Mouse (Mus musculus): Measurements from ENCODE around the gene Capn15.
A peak's percentile ranks its signal among the peaks of the same experiment; 100 is the strongest.

The Capn15 gene

DNA sequence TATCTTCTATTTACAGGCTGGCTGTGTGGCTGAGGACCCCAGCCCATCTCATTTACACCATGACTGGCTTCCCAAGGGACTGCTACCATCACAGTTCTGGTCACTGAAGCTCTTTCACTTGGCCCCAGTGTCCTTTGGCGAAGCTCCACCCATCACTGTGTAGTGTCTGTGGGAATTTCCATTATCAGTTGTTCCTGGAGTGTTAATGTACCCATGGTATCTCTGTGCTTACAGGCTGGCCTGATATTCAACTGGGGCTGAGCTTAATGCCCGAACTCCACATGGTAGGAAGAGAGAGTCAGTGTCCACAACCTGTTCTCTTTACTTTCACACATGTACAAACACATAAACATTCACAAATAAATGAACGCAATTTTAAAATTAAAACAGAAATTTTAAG is 7.9 kb upstream of the Capn15 start:
- DNase-seq: no peak

DNA sequence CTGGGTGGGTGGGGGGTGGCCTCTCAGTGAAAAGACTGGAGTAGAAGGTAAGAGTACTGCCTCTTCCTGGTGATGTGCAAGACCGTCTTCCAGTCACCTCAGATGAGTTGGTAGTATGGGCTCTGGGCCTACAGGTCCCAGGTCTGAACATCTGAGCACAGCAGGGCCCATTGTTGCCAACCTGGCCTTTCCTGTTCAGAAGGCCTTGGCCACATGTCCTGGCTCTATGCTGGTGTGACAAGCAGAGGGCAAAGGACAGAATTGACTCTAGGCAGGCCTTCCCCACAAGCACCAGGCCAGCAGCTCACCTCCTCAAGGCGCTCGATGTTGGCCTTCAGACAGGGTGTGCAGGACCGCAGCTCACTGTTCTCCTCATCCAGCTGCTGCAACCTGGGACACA is 6.7 kb upstream of the Capn15 start:
- DNase-seq: no peak

DNA sequence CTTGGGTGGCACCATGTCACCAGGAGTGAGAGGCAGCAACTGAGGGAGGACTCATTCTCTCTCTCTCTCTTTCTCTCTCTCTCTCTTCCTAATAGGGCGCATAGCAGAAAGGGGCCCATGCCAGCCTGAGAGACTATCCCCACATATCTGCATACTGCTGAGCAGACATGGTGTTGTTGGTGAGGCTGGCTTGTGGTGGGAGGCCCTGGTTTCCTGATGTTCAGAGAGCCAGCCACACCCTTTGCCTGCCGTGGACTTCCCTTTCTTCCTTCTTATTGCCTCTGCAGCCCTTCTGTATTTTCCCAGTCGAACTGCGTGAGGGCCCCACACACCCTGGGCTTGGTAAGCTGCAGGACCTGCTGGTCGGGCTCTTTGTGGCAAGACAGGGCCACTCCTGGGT is 4.7 kb upstream of the Capn15 start:
- DNase-seq: no peak

DNA sequence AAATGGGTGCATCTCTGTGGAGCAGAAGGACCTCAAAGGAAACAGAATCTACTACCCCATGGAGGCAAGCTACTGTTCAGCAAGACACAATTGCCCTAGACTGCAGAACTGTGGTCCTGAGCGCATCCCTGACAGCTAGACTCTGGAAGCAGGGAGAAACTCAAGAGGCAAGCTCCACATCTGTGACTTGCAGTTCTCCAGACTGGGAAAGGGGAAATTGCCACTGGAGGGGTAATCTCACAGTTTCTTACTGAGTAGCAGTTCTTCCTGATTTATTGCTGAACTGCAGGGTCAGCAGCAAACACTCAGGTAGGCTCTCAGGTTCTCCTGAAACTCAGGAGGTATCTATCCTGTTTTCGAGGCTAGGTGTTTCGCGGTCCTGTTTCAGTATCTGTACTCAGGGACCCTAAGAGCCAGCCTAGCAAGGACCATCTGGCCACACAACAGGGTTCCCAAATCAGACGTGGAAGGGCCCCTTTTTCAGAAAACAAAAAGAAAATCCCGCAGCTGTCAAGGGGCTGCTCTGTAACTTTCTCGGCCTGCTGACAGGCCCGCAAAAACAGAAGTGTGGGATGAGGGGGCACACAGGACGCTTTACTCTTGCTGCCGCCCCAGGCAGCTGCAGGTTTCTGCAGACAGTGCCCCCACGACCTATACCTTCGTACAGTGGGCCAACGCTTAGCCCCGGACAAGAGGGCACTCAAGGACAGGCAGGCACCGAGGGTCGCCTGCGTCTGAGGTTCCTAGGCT is 865 bp downstream of the Capn15 start:
- DNase-seq: no peak

DNA sequence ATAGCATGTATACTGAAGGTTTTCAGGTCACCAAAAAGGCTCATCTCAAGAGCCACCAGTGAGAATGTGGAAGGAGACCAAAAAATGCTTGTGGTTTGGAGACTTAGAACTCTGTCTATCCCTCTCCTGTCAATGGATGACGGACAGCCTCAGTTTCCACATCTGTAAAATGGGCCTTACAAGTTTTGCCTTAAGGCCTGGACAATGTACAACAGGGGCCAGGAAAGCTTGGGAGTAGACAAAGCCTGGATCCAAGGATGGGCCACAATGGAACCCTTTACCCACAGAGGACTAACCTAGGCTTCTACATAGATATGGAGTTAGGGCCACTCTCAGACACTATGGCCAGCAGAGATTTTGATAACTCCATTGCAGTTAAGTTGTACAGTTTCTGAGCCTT is 1.5 kb downstream of the Capn15 start:
- DNase-seq: no peak

DNA sequence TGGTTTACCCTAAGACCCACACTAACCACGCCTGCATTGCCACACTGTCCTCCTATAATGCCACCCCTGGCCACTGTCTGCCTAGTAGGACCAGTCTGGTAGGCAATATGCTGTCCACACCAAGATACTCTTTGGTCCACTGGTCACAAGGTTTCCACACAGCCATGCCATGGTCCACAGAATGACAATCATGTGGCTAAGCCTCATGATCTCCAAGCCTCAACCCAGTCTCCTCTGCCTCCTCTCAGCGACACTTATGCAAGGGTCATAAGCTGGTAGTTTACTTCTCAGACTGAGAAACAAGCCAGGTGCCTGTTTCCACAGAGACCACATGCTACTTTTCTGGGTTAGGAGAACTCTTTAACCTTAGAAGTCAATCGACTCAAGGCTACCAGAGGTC is 2.7 kb downstream of the Capn15 start:
- peak in 1 of 2 experiments; percentile 62 for DNase-seq

DNA sequence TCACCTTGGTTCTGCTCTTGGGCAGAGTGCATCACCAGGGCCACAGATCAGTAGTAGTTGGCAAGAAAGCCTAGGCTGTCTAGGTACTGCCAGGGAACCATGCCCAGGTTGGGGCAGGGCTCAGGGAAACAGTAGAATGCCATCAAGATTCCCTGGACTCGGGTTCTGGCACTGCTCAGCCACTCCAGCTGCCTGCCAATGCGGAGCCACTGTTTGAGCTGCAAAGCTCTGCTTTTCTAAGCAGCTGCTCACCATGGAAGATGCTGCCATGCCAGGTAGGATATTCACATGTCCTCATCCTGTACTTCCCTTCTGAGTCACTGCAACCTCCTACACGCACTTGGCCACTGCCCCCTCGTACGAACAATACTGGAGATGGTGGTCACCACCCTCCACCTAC is 4.7 kb downstream of the Capn15 start:
- DNase-seq: peak; percentile 44 to 48

DNA sequence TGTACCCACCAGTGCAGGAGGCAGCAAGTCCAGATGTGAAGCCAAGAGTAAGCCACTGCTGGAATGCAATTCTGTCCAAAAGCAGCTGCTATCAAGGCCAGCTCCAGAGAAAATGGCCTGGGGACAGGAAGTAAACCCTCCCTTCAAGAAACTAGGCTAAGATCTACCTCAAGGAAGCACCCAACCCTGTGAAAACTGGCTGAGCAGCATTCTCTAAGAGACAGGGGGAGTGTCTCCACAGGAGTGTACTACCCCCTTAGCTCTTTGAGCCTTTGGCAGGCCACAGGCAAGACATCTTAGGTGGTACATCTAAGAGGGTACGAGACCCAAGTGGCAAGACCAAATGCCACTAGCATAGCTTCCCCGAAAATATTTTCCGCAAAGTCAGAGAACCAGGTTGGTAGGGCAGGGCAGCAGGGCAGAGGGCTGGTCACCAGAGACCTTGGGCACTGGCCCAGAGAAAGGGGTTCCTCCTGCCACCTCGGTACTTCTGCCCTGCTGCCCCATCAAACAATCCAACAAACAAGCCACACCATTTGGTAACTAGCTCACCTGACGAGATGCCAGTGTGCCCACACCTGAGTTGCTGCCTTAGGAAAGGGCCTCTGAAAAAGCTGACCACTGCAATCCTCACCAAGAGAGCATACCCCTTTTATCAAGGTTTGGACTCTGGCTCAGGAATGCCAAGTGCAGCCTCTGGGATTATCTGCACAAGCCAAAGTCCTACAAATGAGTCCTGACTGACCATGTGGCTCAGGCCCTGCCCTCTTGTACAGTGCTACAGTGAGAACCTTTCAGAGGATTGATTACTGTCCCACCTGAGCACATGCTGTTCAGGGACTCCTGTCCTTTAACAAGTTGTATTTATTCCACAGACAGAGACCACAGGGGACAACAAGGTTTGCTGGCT is 5.5 kb downstream of the Capn15 start:
- DNase-seq: peak; percentile 34 to 75

DNA sequence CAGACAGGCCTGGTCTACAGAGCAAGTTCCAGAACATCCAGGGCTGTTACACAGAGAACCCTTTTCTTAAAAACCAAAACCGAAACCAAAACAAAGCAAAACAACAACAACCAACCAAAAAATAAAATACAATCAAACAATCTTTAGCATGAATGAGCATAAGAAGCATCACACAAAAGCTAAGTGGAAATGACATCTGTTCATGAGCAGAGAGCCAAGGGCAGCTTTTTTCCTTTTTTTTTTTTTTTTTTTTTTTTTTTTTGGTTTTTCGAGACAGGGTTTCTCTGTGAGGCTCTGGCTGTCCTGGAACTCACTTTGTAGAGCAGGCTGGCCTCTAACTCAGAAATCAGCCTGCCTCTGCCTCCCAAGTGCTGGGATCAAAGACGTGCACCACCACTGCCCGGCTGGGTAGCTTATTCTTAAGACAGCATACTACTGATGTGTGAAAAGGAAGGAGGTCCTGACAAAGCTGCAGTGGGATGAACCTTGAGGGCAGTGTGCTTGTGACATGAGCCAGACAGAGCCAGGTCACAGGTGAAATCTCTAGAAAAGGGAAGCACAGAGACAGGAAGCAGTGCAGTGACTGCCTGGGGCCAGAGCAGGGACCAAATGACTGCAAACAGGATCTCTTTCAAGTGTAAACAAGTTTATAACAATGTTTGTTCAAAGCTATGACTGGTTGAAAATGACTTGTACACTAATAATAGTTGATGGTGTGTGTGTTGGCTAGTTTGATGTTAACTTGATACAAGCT is 14.5 kb downstream of the Capn15 start:
- DNase-seq: no peak

DNA sequence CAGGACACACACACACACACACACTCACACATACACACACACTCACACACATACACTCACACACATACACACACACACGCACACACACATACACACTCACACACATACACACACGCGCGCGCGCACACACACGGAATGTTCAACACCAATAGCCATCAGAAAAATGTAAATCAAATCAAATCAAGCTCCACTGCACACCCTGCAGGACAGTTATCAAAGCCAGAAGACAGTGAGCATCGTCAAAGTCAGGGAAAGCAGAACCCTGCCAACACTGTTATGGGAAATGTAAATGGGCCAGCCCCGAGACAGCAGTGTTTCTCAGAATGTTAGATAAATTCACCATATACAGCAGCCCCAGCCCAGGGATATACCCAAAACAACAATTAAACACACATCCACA is 15.1 kb downstream of the Capn15 start:
- no peak for DNase-seq

DNA sequence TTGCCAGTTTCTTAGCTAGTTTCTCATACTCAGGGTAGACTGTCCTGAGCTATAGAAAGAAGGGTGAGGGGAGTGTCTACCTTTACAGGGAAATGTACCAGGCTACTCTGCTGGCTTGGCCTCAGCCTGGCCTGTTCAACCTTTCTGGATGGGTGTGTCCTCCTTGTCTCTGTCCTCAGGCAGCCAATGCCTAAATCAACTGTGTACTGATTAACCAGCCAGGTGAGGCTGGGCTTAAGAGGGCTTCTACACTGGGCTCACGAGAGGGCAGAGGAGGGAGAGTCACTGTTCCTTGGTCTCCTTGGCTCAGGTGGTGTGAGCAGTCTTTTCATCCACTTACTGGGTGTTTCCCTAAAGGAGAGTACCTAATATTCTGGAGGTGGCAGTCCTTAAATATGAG is 17.4 kb downstream of the Capn15 start:
- DNase-seq: peak; percentile 67 to 86

DNA sequence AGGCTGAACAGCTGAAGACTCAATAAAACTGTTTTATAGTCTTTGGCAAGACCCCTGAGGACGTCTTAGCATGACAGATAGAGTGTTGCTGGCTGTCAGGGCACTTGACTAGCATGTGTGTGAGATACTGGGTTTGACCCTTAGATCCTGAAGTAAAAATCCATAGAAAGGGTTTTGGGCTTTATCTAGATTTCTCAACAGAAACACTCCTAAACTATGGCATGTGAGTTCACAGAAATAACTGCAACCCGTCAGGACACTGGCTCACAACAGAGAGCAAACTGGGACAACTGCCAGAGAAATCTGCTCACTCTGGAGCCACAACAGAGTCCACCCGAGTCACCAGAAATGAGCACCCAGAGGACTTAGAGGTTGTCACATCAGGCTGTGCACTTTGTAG is 17.9 kb downstream of the Capn15 start:
- peak in 1 of 2 experiments; percentile 60 for DNase-seq

DNA sequence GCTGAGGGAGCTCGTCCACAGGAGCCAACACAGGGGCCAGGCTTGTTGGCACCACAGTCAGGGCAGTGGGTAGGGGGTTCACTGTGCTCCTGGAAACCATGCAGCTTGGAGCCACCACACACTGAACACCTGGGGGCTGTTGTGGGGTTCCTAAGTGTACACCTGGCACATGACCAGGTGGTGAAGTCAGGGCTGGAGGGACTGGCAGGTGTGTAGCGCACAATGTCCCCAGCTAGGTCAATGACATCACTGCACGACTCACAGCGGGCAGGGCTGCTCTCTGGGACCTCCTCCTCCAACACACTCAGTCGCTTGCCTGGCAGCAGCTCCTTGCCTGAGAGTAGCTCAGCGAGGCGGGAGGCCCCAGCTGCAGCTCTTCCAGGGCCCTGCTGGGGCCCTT is 21.3 kb downstream of the Capn15 start:
- DNase-seq: no peak

DNA sequence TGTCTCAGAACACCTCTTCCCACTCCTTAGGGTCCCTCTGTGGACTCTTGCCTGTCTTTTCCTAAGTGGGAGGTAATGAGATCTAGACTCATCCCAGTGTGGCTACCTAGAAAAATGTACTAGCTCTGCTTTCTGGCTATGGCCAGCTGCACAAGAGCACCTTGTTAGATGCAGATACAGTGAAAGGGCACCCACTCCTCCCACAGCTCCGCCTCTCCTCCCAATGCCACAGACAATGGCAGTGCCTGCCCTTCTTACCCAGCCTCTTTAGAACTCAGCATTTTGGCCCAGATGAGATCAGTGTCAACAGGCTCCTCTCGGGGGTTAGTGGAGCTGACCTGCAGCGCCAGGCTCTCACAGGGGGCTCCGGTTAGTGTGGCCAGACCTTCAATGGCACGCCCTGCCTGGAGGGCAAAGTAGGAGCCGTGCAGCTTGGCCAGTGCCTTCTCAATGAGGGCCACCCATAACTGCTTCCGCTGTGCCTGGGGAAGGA is 23.1 kb downstream of the Capn15 start:
- peak in 1 of 2 experiments; percentile 27 for DNase-seq

DNA sequence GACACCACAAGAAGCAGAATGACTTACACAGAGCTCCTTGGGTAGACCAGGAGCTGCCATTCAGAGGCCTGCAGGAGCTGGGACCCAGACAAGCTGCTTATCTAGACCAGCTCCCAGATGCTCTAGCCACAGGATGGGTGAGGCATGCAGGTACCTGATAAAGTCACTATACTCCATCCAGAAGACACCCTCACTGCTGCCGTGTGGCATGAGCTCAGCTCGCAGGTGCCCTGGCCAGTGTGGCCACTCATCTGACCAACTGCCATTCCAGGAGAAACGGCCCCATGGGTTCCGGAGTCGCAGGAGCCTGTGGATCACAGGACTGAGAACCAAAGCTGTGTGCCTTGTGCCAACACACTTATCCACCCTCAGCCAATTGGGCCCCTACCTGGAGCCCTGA is 24.0 kb downstream of the Capn15 start:
- DNase-seq: peak in 1 of 2 experiments; percentile 25

DNA sequence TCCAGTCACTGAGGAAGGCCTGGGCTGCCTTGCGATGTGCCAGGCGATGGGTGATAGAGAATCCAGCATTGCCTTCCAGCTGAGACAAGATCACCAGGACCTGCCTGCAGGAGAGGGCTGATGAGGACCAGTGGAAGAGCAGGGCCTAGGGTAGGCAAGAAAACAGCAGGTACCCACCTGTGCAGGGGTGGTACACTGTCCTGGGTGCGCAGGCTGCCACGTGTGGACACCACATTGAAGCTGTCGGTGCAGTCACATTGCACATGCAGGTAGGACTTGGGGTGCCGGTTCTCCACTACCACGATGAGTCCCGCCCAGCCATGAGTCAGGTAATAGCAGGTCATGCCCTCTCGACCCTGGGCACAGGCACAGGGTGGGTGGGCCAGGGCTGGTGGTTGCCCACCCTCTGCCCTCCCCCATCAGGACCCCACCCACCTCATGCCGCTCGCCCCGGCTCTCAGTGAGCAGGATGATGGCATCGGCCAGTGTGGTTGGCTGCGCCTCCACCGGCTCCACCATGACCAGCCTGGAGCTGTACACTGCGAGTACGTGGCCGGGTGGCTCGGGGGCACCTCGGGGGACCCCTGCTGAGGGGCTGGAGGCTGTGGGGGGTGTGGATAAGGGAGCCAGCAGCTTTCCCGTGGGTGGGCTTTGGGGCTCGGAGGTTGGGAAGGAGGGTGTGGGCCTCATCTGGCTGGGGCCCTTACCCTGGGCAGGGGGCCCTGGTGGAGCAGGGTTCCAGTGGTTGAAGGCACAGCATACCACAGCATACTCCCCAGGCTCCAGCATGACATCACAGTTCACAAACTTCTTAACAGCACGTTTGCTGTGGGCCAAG is 25.7 kb downstream of the Capn15 start:
- DNase-seq: no peak

DNA sequence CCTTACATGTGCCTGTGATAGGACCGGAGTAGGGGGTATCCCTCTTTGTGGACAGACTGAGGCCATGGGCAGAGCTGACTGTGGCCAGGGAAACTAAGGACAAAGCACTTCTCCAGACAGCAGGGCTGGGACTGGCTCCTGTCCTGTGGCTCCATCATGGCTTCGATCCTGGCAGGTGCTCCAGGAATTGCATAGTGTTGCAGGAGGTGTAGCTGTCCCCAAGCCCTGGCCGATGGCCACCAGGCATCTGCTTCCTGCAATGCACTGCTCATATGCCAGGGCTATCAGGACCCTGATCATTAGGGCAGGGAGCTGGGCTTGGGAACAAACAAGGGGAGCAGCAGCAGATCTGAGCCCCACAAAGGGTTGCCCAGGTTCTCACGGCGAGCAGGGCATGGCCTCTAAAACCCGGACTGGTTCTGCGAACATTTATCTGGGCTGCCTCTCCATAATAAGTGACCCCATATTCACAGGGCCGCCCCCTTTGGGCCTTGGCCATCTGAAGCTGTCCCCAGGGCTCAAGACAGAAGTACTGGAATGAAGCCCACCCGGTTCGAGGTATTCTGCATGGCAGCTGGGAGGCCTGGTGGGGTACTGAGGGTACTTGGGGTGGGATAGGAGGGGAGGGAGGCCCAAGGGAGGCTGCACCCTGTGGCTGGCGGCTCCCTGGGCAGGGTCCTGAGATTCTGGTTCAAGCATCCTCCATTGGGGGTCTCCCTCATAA is 26.7 kb downstream of the Capn15 start:
- DNase-seq: no peak

DNA sequence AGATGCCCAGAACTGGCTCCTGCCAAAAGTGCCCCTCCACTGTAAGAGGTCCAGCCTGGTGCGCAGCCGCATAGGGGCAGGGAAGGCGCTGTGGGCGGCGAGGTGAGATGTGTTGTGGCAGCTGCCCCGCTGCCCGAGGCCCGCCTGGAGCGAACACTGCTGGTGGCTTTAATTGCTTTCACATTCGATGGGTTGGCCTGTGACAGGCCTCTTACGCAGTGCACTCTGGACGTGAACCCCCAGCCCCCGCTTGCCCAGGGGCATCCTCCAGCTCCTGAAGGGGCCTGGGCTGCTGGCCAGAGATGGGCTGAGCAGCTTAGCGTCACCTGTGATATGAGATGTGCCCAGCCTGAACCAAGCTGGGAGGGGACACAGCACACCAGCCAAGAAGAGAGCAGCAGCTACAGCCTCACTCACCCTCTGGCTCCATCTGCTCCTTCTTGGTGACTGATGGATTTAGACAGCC is 28.0 kb downstream of the Capn15 start:
- DNase-seq: no peak

DNA sequence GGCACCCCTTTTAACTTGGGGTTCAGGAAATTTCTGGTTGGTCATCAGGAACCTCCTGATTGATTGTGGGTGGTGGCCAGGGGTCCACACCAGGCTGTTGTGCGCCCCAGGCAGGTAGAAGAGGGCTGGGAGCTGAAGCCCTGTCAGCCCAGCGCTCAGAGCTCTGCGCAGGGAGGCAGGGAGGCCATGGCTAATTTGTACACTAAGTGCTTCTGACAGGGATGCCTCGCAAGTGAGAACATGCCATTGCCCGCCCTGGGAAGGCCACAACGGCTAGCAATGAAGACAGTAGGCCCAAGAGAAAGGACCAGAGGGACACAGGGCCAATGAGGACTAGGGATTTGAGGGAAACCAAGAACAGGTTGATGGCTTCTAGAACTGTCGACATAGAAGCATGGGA is 29.0 kb downstream of the Capn15 start:
- DNase-seq: no peak

DNA sequence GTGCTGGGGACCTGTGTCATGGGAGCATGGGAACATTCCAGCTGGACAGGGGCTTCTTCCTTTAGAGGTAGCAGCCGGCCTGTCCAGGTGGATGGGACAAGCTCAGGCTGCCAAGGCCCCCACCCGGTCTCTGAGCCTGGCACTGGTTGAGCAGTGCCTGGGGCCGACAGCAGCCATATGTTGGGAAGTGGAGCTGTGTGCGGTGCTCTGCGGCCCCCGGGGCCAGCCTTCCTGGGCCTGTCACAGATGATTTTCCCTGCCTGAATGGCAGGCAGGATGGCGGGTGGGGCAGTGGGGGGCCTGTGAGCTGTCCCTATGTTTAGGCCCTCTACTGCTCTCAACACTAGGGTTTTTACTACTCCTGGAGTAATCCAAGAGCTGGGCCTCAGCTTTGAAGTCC is 29.4 kb downstream of the Capn15 start:
- no peak for DNase-seq

DNA sequence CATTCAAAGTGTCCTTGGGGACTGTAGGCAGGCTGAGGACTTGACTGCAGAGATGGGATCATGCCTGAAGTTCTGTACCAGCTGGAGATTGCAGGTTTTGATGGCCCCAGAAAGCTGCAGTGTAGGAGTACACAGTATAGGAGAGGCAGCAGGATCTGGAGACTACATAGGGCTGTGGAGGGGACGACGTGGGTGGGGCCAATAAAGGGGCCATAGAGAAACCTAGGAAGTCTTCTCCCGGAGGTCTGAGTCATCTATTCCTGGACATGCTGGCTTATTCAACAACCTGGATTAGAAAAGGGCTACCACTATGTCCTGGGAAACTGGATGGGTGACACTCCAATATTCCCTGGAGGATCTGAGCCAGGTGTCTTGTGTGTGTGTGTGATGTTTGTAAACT is 29.9 kb downstream of the Capn15 start:
- DNase-seq: no peak

Measured in kidney, postnatal 25 days (tissue).